Mouse (Mus musculus) embryonic facial prominence, embryonic 15.5 days (tissue): ENCODE measurements at regions not wholly inside any gene's neighbourhood (a gene's known extent, or its start where the extent isn't known, plus 50 kb on each side); places are given as distances from the start of the nearest gene placed in this dataset.

Experiments
- ATAC-seq: fragments of 200-750 bp; cut with Nextera tagmentation; 2 replicates; pipeline ENCODE4 v1.8.0; 2017; ENCODE audit warnings: low read depth, moderate TSS enrichment; ENCODE audit not compliant: insufficient number of reproducible peaks, low FRiP score, low TSS enrichment
- H3K27ac ChIP-seq: fragments of 300-500 bp; sonication (generic); replicated peaks from 2 replicates; pipeline ENCODE4 v1.5.1; 2015; ENCODE audit warnings: mild to moderate bottlenecking, inconsistent platforms
- H3K27me3 ChIP-seq: fragments of 300-500 bp; sonication (generic); 2 replicates; pipeline ENCODE4 v1.6.1; 2015; ENCODE audit warnings: inconsistent platforms
- H3K36me3 ChIP-seq: fragments of 300-500 bp; sonication (generic); 2 replicates; pipeline ENCODE4 v1.6.1; 2015; ENCODE audit warnings: mild to moderate bottlenecking, inconsistent platforms
- H3K4me1 ChIP-seq: fragments of 300-500 bp; sonication (generic); 2 replicates; pipeline ENCODE4 v1.6.1; 2015; ENCODE audit warnings: inconsistent platforms
- H3K4me2 ChIP-seq: fragments of 300-500 bp; sonication (generic); replicated peaks from 2 replicates; pipeline ENCODE4 v1.6.1; 2015; ENCODE audit warnings: mild to moderate bottlenecking, inconsistent platforms
- H3K4me3 ChIP-seq: fragments of 300-500 bp; sonication (generic); replicated peaks from 2 replicates; pipeline ENCODE4 v1.5.1; 2015; ENCODE audit warnings: mild to moderate bottlenecking, inconsistent platforms
- H3K9ac ChIP-seq: fragments of 300-500 bp; sonication (generic); 2 replicates; pipeline ENCODE4 v1.6.1; 2015; ENCODE audit warnings: inconsistent platforms
- H3K9me3 ChIP-seq: fragments of 300-500 bp; sonication (generic); replicated peaks from 2 replicates; pipeline ENCODE4 v1.6.1; 2016; ENCODE audit warnings: inconsistent platforms
- WGBS: fragments of 180-500 bp; shearing (Covaris S2); methylation state at CpG from one replicate; pipeline ENCODE4 v1.1.7; 2015; 5-methylcytosine and 5-hydroxymethylcytosine counted together

- H3K27me3 ChIP-seq: no peaks in the 10 kb centered on the region
- 86% methylated on average over 5 of the region's 5 CpGs for WGBS
- H3K4me2 ChIP-seq: no peak overlapping the region
- H3K4me3 ChIP-seq: no peak overlapping the region
- no peak overlapping the region for H3K9ac ChIP-seq
- peaks cover 6% of the 10 kb centered on the region; the same call in 1 of the 2 replicates for H3K4me1 ChIP-seq
- ATAC-seq: no peak
- H3K9me3 ChIP-seq: no peaks in the 10 kb centered on the region
- no peak overlapping the region for H3K27ac ChIP-seq
- no peaks in the 10 kb centered on the region for H3K36me3 ChIP-seq
Measured at GRCm38 (mm10) chr8:47769452-47769851, 52.5 kb upstream of the Cldn24 start.

GRCm38 (mm10) chr8:47768751-47769150 is 53.2 kb upstream of the Cldn24 start:
- H3K4me3 ChIP-seq: no peak overlapping the region
- WGBS: 88% methylated on average over 8 of the region's 8 CpGs
- no peak overlapping the region for H3K4me2 ChIP-seq
- H3K27ac ChIP-seq: no peak overlapping the region
- no peaks in the 10 kb centered on the region for H3K36me3 ChIP-seq
- H3K4me1 ChIP-seq: peaks cover 12% of the 10 kb centered on the region
- H3K9me3 ChIP-seq: no peaks in the 10 kb centered on the region
- no peaks in the 10 kb centered on the region for H3K27me3 ChIP-seq
- H3K9ac ChIP-seq: no peak overlapping the region
- no peak for ATAC-seq

GRCm38 (mm10) chr8:47764480-47764879 is 50.7 kb upstream of the Cdkn2aip start:
- Histone ChIP-seq H3K9me3 (no peaks in the 10 kb centered on the region), H3K4me1 (peaks cover 18% of the 10 kb centered on the region), H3K9ac (no peak overlapping the region), H3K4me2 (peak overlapping the region; percentile 23; the same call in 1 of the 2 replicates), H3K27ac (0 out of 2 replicates have a peak overlapping the region, but pooled peaks have one; percentile 28), H3K27me3 (no peaks in the 10 kb centered on the region), H3K36me3 (no peaks in the 10 kb centered on the region), H3K4me3 (no peak overlapping the region)
- ATAC-seq: 0 out of 2 replicates have a peak, but pooled peaks have one; percentile 43
- WGBS: 70% methylated on average over 15 of the region's 15 CpGs

DNA sequence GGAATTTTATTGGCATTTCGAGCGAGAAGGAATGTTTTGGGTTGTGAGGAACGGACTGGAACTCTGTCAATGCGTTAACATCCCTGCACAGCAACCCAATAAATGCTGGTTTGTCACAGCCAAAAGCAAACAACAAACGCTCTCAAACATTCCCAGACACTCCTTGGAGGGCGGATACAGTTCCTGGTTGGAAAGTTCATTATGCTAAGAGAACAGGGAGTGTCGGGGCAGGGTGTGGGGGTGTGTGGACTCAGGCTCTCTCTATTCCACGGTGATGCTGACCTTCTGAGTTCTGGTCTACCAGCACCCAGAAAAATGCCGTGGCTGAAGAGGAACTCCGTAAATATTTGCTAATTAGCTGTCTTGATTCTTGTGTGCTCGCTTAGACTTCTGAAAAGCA is 50.3 kb upstream of the Cdkn2aip start:
- 0 out of 2 replicates have a peak overlapping the region, but pooled peaks have one; percentile 28 for H3K27ac ChIP-seq
- H3K9me3 ChIP-seq: no peaks in the 10 kb centered on the region
- H3K4me1 ChIP-seq: peaks cover 18% of the 10 kb centered on the region
- 43% methylated on average over 11 of the region's 11 CpGs for WGBS
- H3K9ac ChIP-seq: no peak overlapping the region
- no peak for ATAC-seq
- no peaks in the 10 kb centered on the region for H3K36me3 ChIP-seq
- H3K27me3 ChIP-seq: no peaks in the 10 kb centered on the region
- H3K4me2 ChIP-seq: peak overlapping the region; percentile 23
- no peak overlapping the region for H3K4me3 ChIP-seq
